Mouse (Mus musculus): ENCODE data around the gene Nlrc5. TPM values are rescaled to one million over a fixed set of nuclear protein-coding genes. Genes with fewer than 3 reads are reported as not detected.

Nlrc5 gene
- polyA plus RNA-seq, 1 experiment = 12.0 TPM

DNA sequence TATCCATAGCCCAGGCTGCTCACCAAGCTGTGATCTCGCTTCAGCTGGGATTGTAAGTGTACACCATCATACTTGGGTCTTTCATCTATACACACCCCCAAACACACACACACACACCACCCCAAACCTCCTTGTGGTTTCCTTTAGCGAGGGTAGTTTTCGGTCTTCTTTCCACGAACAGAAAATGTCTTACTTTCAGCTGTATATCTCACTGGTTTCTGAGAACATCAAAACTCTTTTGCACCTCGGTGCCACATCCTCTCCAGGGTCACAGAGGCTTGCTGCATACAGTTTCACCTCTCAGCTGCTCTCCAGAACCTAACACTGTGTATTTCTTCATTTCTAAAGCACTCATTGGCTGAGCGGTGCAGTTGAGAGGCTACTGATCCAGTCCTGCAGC, 20.6 kb upstream of the Nlrc5 start:
- H3K4me3 ChIP-seq (replicated peaks; ENCODE audit: extremely low read depth, low read depth, low read length) = no peak overlapping the region
- H3K4me1 ChIP-seq (ENCODE audit: control insufficient read depth, insufficient read depth, low read length) = no peaks in the 10 kb centered on the region
- 60% methylated on average over 6 of the region's 6 CpGs for WGBS
- no peak for DNase-seq
- TF ChIP-seq CTCF (IDR thresholded peaks at IDR 0.05; ENCODE audit: insufficient read depth, low read length) (no peak), POLR2A (IDR thresholded peaks at IDR 0.05; ENCODE audit: borderline replicate concordance, extremely low read depth, low read depth, low read length) (no peak)

GRCm38 (mm10) chr8:94415218-94415617, 18.9 kb upstream of the Nlrc5 start:
- TF ChIP-seq POLR2A (IDR thresholded peaks at IDR 0.05; ENCODE audit: borderline replicate concordance, extremely low read depth, low read depth, low read length) = no peak
- H3K4me3 ChIP-seq (replicated peaks; ENCODE audit: extremely low read depth, low read depth, low read length) = no peak overlapping the region
- H3K4me1 ChIP-seq (ENCODE audit: control insufficient read depth, insufficient read depth, low read length) = no peaks in the 10 kb centered on the region
- DNase-seq = no peak
- WGBS = 64% methylated on average over 2 of the region's 2 CpGs

GRCm38 (mm10) chr8:94418017-94418416, 16.1 kb upstream of the Nlrc5 start:
- DNase-seq = no peak
- TF ChIP-seq CTCF (IDR thresholded peaks at IDR 0.05; ENCODE audit: insufficient read depth, low read length) (no peak), POLR2A (IDR thresholded peaks at IDR 0.05; ENCODE audit: borderline replicate concordance, extremely low read depth, low read depth, low read length) (no peak)
- Histone ChIP-seq H3K4me1 (ENCODE audit: control insufficient read depth, insufficient read depth, low read length) (no peaks in the 10 kb centered on the region), H3K4me3 (replicated peaks; ENCODE audit: extremely low read depth, low read depth, low read length) (no peak overlapping the region)
- WGBS = 49% methylated on average over 9 of the region's 9 CpGs

- no peak for TF ChIP-seq POLR2A (IDR thresholded peaks at IDR 0.05; ENCODE audit: borderline replicate concordance, extremely low read depth, low read depth, low read length)
- no peak for TF ChIP-seq CTCF (IDR thresholded peaks at IDR 0.05; ENCODE audit: insufficient read depth, low read length)
- Histone ChIP-seq H3K4me1 (ENCODE audit: control insufficient read depth, insufficient read depth, low read length) (no peaks in the 10 kb centered on the region), H3K4me3 (replicated peaks; ENCODE audit: extremely low read depth, low read depth, low read length) (no peak overlapping the region)
- 85% methylated on average over 4 of the region's 4 CpGs for WGBS
- no peak for DNase-seq
These were observed 11.9 kb upstream of the Nlrc5 start for GRCm38 (mm10) chr8:94422270-94422669.

- no peak overlapping the region for H3K4me3 ChIP-seq (replicated peaks; ENCODE audit: extremely low read depth, low read depth, low read length)
- TF ChIP-seq POLR2A (IDR thresholded peaks at IDR 0.05; ENCODE audit: borderline replicate concordance, extremely low read depth, low read depth, low read length) (no peak), CTCF (IDR thresholded peaks at IDR 0.05; ENCODE audit: insufficient read depth, low read length) (no peak)
- no peaks in the 10 kb centered on the region for H3K4me1 ChIP-seq (ENCODE audit: control insufficient read depth, insufficient read depth, low read length)
- DNase-seq = no peak
- 43% methylated on average over 10 of the region's 10 CpGs for WGBS
These were observed 6.2 kb upstream of the Nlrc5 start for GRCm38 (mm10) chr8:94427953-94428352.

DNA sequence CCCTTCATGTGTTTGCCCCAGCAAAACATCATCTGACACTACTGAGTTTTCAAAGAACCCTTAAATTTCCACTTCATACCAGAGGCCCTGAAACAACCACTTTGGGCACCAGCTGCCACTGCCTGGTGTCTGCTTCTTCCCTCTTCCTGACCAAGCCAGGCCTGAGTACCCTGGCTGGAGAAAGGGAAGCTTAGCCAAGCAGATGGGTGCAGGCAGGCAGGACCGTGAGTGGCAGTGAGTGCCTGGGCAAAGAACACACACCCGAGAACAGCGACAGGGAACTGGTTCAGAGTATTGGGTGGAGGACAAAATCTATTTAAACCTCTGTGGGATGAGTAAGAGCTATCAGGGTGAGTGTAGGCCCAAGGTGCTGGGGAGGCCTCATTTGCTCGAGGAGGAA, 5.7 kb upstream of the Nlrc5 start:
- no peak for DNase-seq
- no peaks in the 10 kb centered on the region for H3K4me1 ChIP-seq (ENCODE audit: control insufficient read depth, insufficient read depth, low read length)
- H3K4me3 ChIP-seq (replicated peaks; ENCODE audit: extremely low read depth, low read depth, low read length) = no peak overlapping the region
- 54% methylated on average over 4 of the region's 4 CpGs for WGBS
- TF ChIP-seq CTCF (IDR thresholded peaks at IDR 0.05; ENCODE audit: insufficient read depth, low read length) = no peak
- TF ChIP-seq POLR2A (IDR thresholded peaks at IDR 0.05; ENCODE audit: borderline replicate concordance, extremely low read depth, low read depth, low read length) = no peak

DNA sequence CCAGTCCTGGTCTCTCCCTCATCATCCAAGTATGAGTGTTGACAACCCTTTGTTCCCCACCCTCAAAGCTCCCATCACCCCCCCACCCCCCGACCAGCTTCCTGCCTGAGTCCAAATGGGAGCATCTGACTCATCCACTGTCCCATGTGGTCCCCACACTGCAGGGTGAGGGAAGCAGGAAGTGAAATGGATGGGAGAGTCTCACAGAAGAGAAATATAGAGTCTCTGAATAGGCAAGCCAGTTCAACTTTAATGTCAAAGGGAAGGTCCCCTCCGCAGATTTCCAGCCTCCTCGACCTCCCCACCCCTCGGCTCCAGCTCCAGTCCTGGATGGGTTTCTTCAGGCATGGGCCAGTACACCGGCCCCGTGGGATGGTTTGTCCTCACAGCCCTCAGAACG, 4.8 kb upstream of the Nlrc5 start:
- no peaks in the 10 kb centered on the region for H3K4me1 ChIP-seq (ENCODE audit: control insufficient read depth, insufficient read depth, low read length)
- no peak for DNase-seq
- TF ChIP-seq POLR2A (IDR thresholded peaks at IDR 0.05; ENCODE audit: borderline replicate concordance, extremely low read depth, low read depth, low read length) (no peak), CTCF (IDR thresholded peaks at IDR 0.05; ENCODE audit: insufficient read depth, low read length) (no peak)
- 77% methylated on average over 7 of the region's 7 CpGs for WGBS
- H3K4me3 ChIP-seq (replicated peaks; ENCODE audit: extremely low read depth, low read depth, low read length) = no peak overlapping the region

- no peaks in the 10 kb centered on the region; the same call in 1 of the 2 replicates for H3K4me1 ChIP-seq (ENCODE audit: control insufficient read depth, insufficient read depth, low read length)
- 74% methylated on average over 3 of the region's 3 CpGs for WGBS
- H3K4me3 ChIP-seq (replicated peaks; ENCODE audit: extremely low read depth, low read depth, low read length) = no peak overlapping the region
- TF ChIP-seq POLR2A (IDR thresholded peaks at IDR 0.05; ENCODE audit: borderline replicate concordance, extremely low read depth, low read depth, low read length) = no peak
- TF ChIP-seq CTCF (IDR thresholded peaks at IDR 0.05; ENCODE audit: insufficient read depth, low read length) = no peak
- no peak for DNase-seq
These were observed 1.9 kb upstream of the Nlrc5 start for GRCm38 (mm10) chr8:94432212-94432611.

DNA sequence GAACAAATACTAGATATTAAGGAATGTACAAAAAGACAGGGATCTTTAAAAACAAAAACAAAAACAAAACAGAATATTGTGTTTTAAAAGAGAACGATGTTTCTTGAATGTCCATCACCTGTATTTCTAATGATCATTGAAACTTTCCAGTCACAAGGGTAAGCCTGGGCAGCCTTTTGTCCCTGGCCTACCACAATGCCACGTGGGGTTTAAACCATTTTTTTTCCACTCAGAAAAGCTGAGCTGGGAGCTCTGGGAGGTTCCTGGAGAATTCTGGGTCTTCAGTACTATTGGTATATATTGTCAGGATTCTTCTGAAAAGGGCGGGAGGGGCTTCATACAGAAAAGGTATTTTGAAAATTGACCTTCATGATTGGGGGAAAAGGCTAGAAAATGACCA, 802 bp downstream of the Nlrc5 start:
- DNase-seq = no peak
- H3K4me1 ChIP-seq (ENCODE audit: control insufficient read depth, insufficient read depth, low read length) = no peaks in the 10 kb centered on the region; the same call in 1 of the 2 replicates
- WGBS = 75% methylated on average over 3 of the region's 3 CpGs
- peak overlapping the region; percentile 78 for H3K4me3 ChIP-seq (replicated peaks; ENCODE audit: extremely low read depth, low read depth, low read length)
- TF ChIP-seq POLR2A (IDR thresholded peaks at IDR 0.05; ENCODE audit: borderline replicate concordance, extremely low read depth, low read depth, low read length) (no peak), CTCF (IDR thresholded peaks at IDR 0.05; ENCODE audit: insufficient read depth, low read length) (no peak)

- no peak for DNase-seq
- WGBS = 93% methylated on average over 15 of the region's 15 CpGs
- TF ChIP-seq CTCF (IDR thresholded peaks at IDR 0.05; ENCODE audit: insufficient read depth, low read length) (no peak), POLR2A (IDR thresholded peaks at IDR 0.05; ENCODE audit: borderline replicate concordance, extremely low read depth, low read depth, low read length) (no peak)
- Histone ChIP-seq H3K4me3 (replicated peaks; ENCODE audit: extremely low read depth, low read depth, low read length) (no peak overlapping the region), H3K4me1 (ENCODE audit: control insufficient read depth, insufficient read depth, low read length) (no peaks in the 10 kb centered on the region; the same call in 1 of the 2 replicates)
These were observed 1.4 kb downstream of the Nlrc5 start for GRCm38 (mm10) chr8:94435397-94436111.
